Comparison of ENCODE assay signal across 8 mouse cellular contexts in the genomic region with DNA sequence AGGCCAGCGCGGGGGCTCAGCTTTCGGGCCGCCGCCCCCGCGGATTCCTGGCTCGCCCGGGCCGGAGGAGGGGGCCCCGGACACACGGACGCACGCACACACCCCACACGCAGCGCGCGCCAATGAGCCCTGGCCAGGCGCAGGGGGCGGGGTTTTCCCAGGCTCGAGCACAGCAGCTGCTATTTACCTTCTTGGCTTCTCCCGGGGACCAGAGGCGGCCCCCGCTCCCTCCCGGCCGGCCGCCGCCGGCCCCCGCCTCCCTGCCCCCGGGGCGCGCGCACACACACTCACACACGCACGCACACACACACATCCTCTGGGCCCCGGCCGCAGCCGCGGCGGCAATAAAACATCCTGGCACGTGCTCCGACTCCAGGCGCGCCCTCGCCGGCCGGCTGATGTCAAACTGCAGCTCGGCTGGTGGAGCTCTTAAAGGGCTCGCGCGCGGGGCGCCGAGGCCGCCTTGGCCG. TPM values are rescaled to one million over a fixed set of nuclear protein-coding genes. Genes with fewer than 3 reads are reported as not detected.
DNase-seq lines count a peak whose midpoint lies in the region; ATAC-seq and TF ChIP-seq lines count a peak whose summit lies in the region.

A gene (plus strand): TSS at position 401 of the 470 bp plus-strand sequence.

- TF ChIP-seq POLR2A in ES-Bruce4 (IDR thresholded peaks at IDR 0.05; ENCODE audit: insufficient read depth, low read length): no peak

- H3K9ac ChIP-seq in ES-Bruce4 (ENCODE audit: low read depth, poor library complexity, severe bottlenecking): peak within 1 kb of the TSS; percentile 99
- peak within 1 kb of the TSS; percentile 71 for H3K9ac ChIP-seq in forebrain, embryonic 16.5 days (replicated peaks; ENCODE audit: low read depth, low read length)

- peak within 1 kb of the TSS; percentile 99 for H3K4me2 ChIP-seq in forebrain, embryonic 16.5 days (ENCODE audit: low read length)

- ATAC-seq in forebrain, embryonic 16.5 days: peak; percentile 71
- ATAC-seq in neutrophil, adult 5-6 weeks (ENCODE audit: extremely low read depth, insufficient number of reproducible peaks, low FRiP score, poor library complexity, severe bottlenecking): peak; percentile 33; the same call in 1 of the 2 replicates

- 0 out of 2 replicates have a peak within 1 kb of the TSS, but pooled peaks have one; percentile 34 for H3K27ac ChIP-seq in ES-Bruce4 (ENCODE audit: insufficient read depth, low read length)
- peak within 1 kb of the TSS; percentile 65 for H3K27ac ChIP-seq in forebrain, embryonic 16.5 days (ENCODE audit: low read length)

- peak within 1 kb of the TSS; percentile 74 for H3K4me3 ChIP-seq in ES-Bruce4 (ENCODE audit: low read depth, low read length)
- H3K4me3 ChIP-seq in forebrain, embryonic 16.5 days (replicated peaks; ENCODE audit: low read length): peak within 1 kb of the TSS; percentile 66

- no peaks in the 10 kb centered on the region for H3K9me3 ChIP-seq in ES-Bruce4 (replicated peaks; ENCODE audit: control insufficient read depth, insufficient read depth, low read length, poor library complexity, severe bottlenecking)
- H3K9me3 ChIP-seq in forebrain, embryonic 16.5 days (ENCODE audit: control insufficient read depth, low read length): no peaks in the 10 kb centered on the region

- TF ChIP-seq EP300 in ES-Bruce4 (IDR thresholded peaks at IDR 0.05; ENCODE audit: insufficient read depth, low read depth, low read length): no peak; the same call in none of the 2 replicates

- 0 out of 2 replicates have a peak, but pooled peaks cover 2% of the 10 kb centered on the region for H3K36me3 ChIP-seq in ES-Bruce4 (ENCODE audit: control insufficient read depth, insufficient read depth, low read length, poor library complexity, severe bottlenecking)
- no peaks in the 10 kb centered on the region for H3K36me3 ChIP-seq in forebrain, embryonic 16.5 days (ENCODE audit: control insufficient read depth, insufficient read depth)

- under 1% methylated on average over 48 of the region's 57 CpGs for WGBS in forebrain, embryonic 16.5 days
- WGBS in large intestine, adult 2 months: 1% methylated on average over 57 of the region's 57 CpGs

- no peak for TF ChIP-seq CTCF in ES-Bruce4 (IDR thresholded peaks at IDR 0.05; ENCODE audit: low read depth, low read length)

- H3K27me3 ChIP-seq in ES-Bruce4 (ENCODE audit: control insufficient read depth, insufficient read depth, low read length, poor library complexity, severe bottlenecking): no peaks in the 10 kb centered on the region
- H3K27me3 ChIP-seq in forebrain, embryonic 16.5 days (replicated peaks; ENCODE audit: control insufficient read depth, insufficient read depth, low read length): peaks cover 13% of the 10 kb centered on the region

- H3K4me1 ChIP-seq in ES-Bruce4 (ENCODE audit: control insufficient read depth, insufficient read depth, low read length): peaks cover 5% of the 10 kb centered on the region
- H3K4me1 ChIP-seq in forebrain, embryonic 16.5 days (replicated peaks; ENCODE audit: control insufficient read depth, insufficient read depth, low read length): peaks cover 63% of the 10 kb centered on the region

- DNase-seq in cerebellum, adult 11 months: peak; percentile 46
- peak; percentile 94 to 96 for DNase-seq in heart, postnatal 14 days
- DNase-seq in large intestine, adult 2 months (ENCODE audit: low read depth, low spot score): no peak
- peak; percentile 94 to 97 for DNase-seq in lung, adult 18-20 months
- DNase-seq in thymus, postnatal 0 days (ENCODE audit: low spot score): peak; percentile 86

- intact Hi-C loops in heart, postnatal 14 days (cut with DNase I): loop anchor here (1.0 kb wide), 1 partner anchor 118 kb away; no protein-coding TSS in a partner anchor

RNA-seq across cellular contexts. Expression of the gene that starts here (rescaled TPM):
- 37.8 and 41.0 TPM in 2 replicates for polyA plus RNA-seq in ES-Bruce4 (2011; ENCODE audit: insufficient read depth, insufficient read length, low read depth, missing spikeins)
- 9.6 and 14.5 TPM in 2 replicates for polyA plus RNA-seq in forebrain, embryonic 16.5 days (2015; fragmentation: Nextera tagmentation; extraction: Ambion mirVana)
- total RNA-seq in heart, postnatal 14 days (2021): 10 to 100 TPM; 28.9 to 30.9 TPM
- polyA plus RNA-seq in large intestine, adult 2 months (2012; rRNA removed): 56.2 and 60.5 TPM in 2 replicates
- total RNA-seq in neutrophil, adult 5-6 weeks (2017): 11.2 and 19.8 TPM in 2 replicates
- polyA plus RNA-seq in thymus, postnatal 0 days (2015; fragmentation: Nextera tagmentation; extraction: Ambion mirVana): 35.6 and 36.3 TPM in 2 replicates
